Mouse (Mus musculus): ENCODE data around the gene Gm49354. TPM values are rescaled to one million over a fixed set of nuclear protein-coding genes. Genes with fewer than 3 reads are reported as not detected.
"Not testable (repeated sequence)": the region's sequence is repeated elsewhere in the genome, so short reads cannot be mapped to it uniquely, and the experiment has no call there.

Gm49354 gene
- polyA plus RNA-seq, 1 experiment = not detected

DNA sequence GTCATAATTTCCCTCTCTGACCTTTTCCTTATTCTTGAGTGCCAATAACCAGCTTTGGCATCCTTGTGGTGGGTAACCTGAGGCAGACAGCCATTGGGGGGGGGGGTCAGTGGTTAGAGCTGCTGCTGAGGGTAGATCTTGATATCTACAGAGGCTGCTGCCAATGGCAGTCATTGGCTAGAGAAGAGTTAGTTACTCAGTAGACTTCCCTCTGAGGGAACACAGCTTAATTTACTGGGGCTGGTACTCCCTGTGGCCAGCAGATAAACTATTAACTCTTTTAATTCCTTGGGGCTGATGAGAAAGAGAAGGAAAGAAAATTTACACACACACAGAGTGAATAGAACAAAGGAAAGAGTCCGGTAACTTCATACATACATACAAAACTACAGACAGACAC is 62.6 kb downstream of the Gm49354 start:
- Histone ChIP-seq H3K27ac (ENCODE audit: insufficient read depth, low read depth, low read length) (no peak overlapping the region), H3K4me3 (ENCODE audit: insufficient read depth, low read length) (no peak overlapping the region), H3K4me1 (ENCODE audit: control insufficient read depth, insufficient read depth, low read length) (no peaks in the 10 kb centered on the region)
- TF ChIP-seq POLR2A (IDR thresholded peaks at IDR 0.05; ENCODE audit: borderline replicate concordance, low read depth, low read length) = no peak
- no peak for TF ChIP-seq CTCF (IDR thresholded peaks at IDR 0.05; ENCODE audit: low read depth, low read length)

DNA sequence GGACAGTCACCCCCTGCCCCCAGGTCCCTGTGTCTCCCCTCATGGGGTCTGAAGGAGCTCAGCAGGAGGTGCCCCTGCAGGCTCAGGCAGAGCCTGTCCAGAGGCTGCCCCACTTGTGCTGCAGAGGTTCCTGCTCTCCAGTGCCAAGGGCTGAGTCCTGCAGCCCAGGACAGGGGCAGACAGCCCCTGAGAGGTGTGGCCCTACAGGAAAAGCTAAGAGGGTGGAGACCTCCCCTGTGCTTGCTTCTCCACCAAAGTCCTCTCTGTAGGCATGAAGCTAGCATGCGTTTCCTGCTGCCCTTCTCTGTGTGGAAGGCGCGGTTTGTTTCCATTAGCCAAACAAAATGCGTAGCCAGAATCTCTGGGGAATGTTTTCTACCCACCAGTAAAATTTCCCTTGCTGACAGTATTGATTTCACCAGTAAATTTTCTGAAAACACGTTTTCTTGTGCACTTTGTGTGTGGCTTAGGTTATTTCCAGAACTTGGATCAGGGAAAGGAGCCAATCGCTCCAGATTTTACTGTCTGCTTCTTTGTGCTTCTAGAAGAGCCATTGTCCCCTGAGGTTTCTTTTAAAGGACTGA is 63.1 kb downstream of the Gm49354 start:
- not testable (repeated sequence) for H3K4me3 ChIP-seq (ENCODE audit: insufficient read depth, low read length); H3K27ac ChIP-seq (ENCODE audit: insufficient read depth, low read depth, low read length); H3K4me1 ChIP-seq (ENCODE audit: control insufficient read depth, insufficient read depth, low read length)

DNA sequence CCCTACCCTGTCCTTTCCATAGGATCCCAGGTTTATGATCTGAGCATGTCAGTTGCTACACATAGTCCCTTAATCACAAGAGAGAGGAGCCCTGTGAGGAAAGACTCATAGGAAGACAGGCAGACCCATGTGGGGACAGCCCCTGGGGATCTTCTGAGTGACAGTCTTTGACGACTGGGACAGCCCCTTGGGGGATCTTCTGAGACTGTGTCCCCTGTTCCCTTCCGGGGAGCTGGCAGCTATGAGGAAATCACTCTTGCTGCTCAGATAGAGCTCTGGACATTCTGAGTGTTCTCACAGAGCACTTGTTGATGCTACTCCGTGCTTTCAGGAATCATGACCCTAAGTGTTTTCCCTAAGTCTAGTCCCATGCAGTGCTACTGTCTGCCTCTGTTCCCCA is 68.3 kb downstream of the Gm49354 start:
- Histone ChIP-seq H3K4me1 (ENCODE audit: control insufficient read depth, insufficient read depth, low read length) (no peaks in the 10 kb centered on the region), H3K27ac (ENCODE audit: insufficient read depth, low read depth, low read length) (no peak overlapping the region), H3K4me3 (ENCODE audit: insufficient read depth, low read length) (no peak overlapping the region)
- no peak for TF ChIP-seq CTCF (IDR thresholded peaks at IDR 0.05; ENCODE audit: low read depth, low read length)
- TF ChIP-seq POLR2A (IDR thresholded peaks at IDR 0.05; ENCODE audit: borderline replicate concordance, low read depth, low read length) = no peak

DNA sequence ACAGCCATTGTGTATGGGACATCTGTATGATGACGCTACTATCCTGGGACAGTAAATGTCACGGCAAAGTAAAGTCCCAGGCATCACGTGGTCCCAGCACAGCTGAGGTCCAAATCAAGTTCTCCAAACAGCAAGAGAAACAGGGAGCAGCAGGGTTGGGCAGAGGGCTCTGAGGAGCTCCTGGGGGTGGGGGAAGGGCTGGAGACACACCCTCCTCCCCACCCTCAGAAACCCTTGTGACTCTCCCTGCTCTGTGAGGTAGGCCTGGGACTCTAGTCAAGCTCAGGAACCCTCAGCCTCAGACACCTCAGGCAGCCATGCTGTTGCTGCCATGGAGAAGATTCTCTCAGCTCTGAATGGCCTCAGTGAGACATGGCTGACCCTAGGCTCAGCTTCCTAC is 70.1 kb downstream of the Gm49354 start, which contains the start of gene Spata31d1b:
Gene Spata31d1b (plus strand): TSS at position 301 of the 400 bp plus-strand sequence.
- H3K27ac ChIP-seq (ENCODE audit: insufficient read depth, low read depth, low read length); H3K4me3 ChIP-seq (ENCODE audit: insufficient read depth, low read length); H3K4me1 ChIP-seq (ENCODE audit: control insufficient read depth, insufficient read depth, low read length): not testable (repeated sequence)

DNA sequence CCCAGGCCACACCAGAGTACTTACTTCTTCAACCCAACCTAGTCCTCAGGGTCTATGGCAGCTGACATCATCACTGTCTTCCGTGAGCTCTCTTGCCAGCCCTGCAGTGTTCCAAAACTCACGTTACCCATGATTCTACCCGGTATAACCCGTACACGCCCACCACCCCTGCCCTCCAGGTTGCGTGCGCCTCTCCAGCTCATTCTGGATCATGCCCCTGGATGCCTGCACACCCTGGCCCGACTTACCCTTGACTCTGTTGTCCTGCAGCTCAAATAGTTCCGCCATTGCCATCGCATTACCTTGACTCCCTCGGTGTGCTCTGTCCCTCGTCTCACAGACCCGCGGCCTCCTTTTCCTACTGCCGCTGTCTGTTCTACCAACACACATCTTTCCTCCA is 71.8 kb downstream of the Gm49354 start, which contains the start of gene Spata31d1a:
Gene Spata31d1a (minus strand): TSS at position 101 of the 400 bp plus-strand sequence.
- no peak within 1 kb of the TSS for H3K4me3 ChIP-seq (ENCODE audit: insufficient read depth, low read length)

More for the DNA sequence above, 71.8 kb downstream of the Gm49354 start, which contains the start of gene Spata31d1a:
- Histone ChIP-seq H3K4me1 (ENCODE audit: control insufficient read depth, insufficient read depth, low read length) (0 out of 2 replicates have a peak, but pooled peaks cover under 1% of the 10 kb centered on the region), H3K27ac (ENCODE audit: insufficient read depth, low read depth, low read length) (no peak within 1 kb of the TSS)
- no peak for TF ChIP-seq CTCF (IDR thresholded peaks at IDR 0.05; ENCODE audit: low read depth, low read length)
- no peak for TF ChIP-seq POLR2A (IDR thresholded peaks at IDR 0.05; ENCODE audit: borderline replicate concordance, low read depth, low read length)

Other genes starting within 250 kb of the Gm49354 start
- 39.7 and 50.6 TPM in 2 replicates for gene Agtpbp1, start 197.0 kb downstream of the Gm49354 start, polyA plus RNA-seq (2012; ENCODE audit: insufficient read depth, insufficient read length, missing spikeins)
- 46.6 and 65.6 TPM in 2 replicates for gene Naa35, start 197.0 kb downstream of the Gm49354 start, polyA plus RNA-seq (2012; ENCODE audit: insufficient read depth, insufficient read length, missing spikeins)
- gene Golm1, start 106.4 kb downstream of the Gm49354 start, polyA plus RNA-seq (2012; ENCODE audit: insufficient read depth, insufficient read length, missing spikeins) = 7.6 and 8.1 TPM in 2 replicates
- gene 4921517D22Rik, start 88.1 kb downstream of the Gm49354 start, polyA plus RNA-seq (2012; ENCODE audit: insufficient read depth, insufficient read length, missing spikeins) = not detected in 2 replicates
- not detected in 2 replicates for gene Spata31d1a, start 71.9 kb downstream of the Gm49354 start, polyA plus RNA-seq (2012; ENCODE audit: insufficient read depth, insufficient read length, missing spikeins)
- not detected in 2 replicates for gene Spata31d1b, start 70.0 kb downstream of the Gm49354 start, polyA plus RNA-seq (2012; ENCODE audit: insufficient read depth, insufficient read length, missing spikeins)
- not detected in 2 replicates for gene Spata31d1d, start 50.5 kb downstream of the Gm49354 start, polyA plus RNA-seq (2012; ENCODE audit: insufficient read depth, insufficient read length, missing spikeins)
- not detected in 2 replicates for gene 1700014D04Rik, start 35.5 kb downstream of the Gm49354 start, polyA plus RNA-seq (2012; ENCODE audit: insufficient read depth, insufficient read length, missing spikeins)
- gene Isca1, start 12.4 kb downstream of the Gm49354 start, polyA plus RNA-seq (2012; ENCODE audit: insufficient read depth, insufficient read length, missing spikeins) = 29.2 and 32.6 TPM in 2 replicates
- 142 and 148 TPM in 2 replicates for gene Tut7, start 40.9 kb upstream of the Gm49354 start, polyA plus RNA-seq (2012; ENCODE audit: insufficient read depth, insufficient read length, missing spikeins)

All from bone marrow macrophage, adult 2 months (primary cell).